Mouse (Mus musculus): Measurements from ENCODE around the gene Aplf. TPM values are rescaled to one million over a fixed set of nuclear protein-coding genes. Genes with fewer than 3 reads are reported as not detected.

The Aplf gene
- total and polyA plus RNA-seq, 2 experiments from 2014 or later = 8.1 to 8.8 TPM

DNA sequence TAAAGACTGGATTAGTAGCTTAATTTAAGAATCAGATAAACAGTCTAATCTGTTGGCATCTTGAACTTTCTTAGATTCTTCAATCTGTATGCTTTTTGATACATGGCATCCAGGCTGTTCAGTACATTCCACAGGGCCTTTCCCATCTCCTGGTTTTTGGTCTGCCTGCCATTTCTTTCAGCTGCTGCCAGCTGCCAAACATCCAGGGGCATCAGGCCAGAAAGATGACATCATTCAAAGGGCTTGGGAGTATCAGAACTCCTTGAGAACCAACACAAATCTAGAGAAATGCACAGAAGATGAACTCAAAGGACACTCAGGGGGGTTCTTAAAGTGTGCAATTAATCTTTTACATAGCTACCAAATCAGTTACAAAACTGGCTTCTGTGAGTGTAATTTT, 72.2 kb downstream of the Aplf start:
- Histone ChIP-seq H3K4me2 (ENCODE audit: low read depth) (no peak overlapping the region), H3K4me3 (ENCODE audit: low read depth, low read length) (no peak overlapping the region), H3K9me3 (ENCODE audit: low read length) (no peaks in the 10 kb centered on the region), H3K27ac (ENCODE audit: low read depth, low read length) (no peak overlapping the region), H3K27me3 (ENCODE audit: insufficient read depth, low read length) (no peaks in the 10 kb centered on the region; the same call in 1 of the 2 replicates), H3K9ac (no peak overlapping the region), H3K4me1 (ENCODE audit: insufficient read depth) (no peaks in the 10 kb centered on the region), H3K36me3 (ENCODE audit: insufficient read depth) (no peaks in the 10 kb centered on the region)
- DNase-seq (peak; percentile 59), ATAC-seq (no peak; the same call in 1 of the 2 replicates)
- no peak for TF ChIP-seq CTCF (IDR thresholded peaks at IDR 0.05; ENCODE audit: low read depth)

DNA sequence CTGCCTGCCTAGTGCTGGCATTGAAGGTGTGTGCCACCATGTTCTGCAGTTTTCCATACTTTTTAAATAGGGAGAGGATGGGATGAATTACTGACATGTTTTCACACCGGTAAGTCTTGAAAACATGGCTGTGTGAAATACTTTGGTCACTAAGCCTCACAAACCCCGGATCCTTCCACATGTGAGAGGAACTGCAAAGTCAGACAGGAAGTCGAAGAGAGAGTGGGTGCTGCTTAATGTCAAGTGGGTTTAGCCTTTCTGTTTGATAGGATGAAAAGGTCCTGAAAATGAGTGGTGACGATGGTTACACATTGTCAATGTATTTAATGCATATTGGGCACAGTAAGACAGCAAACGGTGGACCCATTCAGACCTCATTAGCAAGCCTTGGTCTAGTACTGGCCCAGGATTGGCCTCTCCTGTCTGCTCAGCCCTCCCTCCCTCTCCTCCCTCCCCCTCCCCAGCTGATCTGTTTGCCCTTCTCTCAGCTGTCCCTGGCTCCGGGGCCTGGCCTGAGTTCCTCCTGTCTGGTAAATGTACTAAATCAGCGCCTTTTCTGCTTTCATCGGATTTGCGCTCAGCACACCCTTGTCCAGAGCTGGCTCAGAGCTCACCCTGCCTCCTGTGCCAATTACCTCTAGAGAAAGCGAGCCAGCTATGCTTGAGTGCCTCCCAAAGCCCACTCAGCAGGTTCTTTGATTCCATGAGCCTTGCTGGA, 74.7 kb downstream of the Aplf start:
- no peak overlapping the region for H3K9ac ChIP-seq
- H3K4me2 ChIP-seq (ENCODE audit: low read depth) = no peak overlapping the region
- no peaks in the 10 kb centered on the region for H3K36me3 ChIP-seq (ENCODE audit: insufficient read depth)
- no peaks in the 10 kb centered on the region for H3K27me3 ChIP-seq (ENCODE audit: insufficient read depth, low read length)
- no peak overlapping the region for H3K27ac ChIP-seq (ENCODE audit: low read depth, low read length)
- peak; percentile 54 for DNase-seq
- H3K4me3 ChIP-seq (ENCODE audit: low read depth, low read length) = no peak overlapping the region
- TF ChIP-seq CTCF (IDR thresholded peaks at IDR 0.05; ENCODE audit: low read depth) = no peak
- H3K4me1 ChIP-seq (ENCODE audit: insufficient read depth) = no peaks in the 10 kb centered on the region
- WGBS = 18% methylated on average over 10 of the region's 10 CpGs
- ATAC-seq = peak; percentile 78
- no peaks in the 10 kb centered on the region for H3K9me3 ChIP-seq (ENCODE audit: low read length)

DNA sequence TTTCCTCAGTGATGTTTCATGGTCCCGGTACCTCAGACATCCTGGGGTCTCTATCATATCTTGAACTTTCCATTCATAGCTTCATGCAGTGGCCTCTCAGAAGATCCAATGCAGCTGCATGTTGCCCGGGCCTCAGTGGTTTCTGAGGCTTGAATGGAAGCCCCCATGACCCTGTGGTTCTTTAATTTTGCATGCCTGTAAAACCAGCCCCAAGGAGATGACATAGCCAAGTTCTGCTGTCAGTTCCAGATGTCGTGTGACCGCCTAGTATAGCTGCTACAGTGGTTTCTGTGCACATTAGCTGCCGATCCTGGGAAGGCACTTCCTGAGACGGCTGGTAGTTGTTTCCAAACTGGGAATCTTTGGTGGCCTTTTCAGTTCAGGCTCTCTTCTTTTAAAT, 77.8 kb downstream of the Aplf start:
- Histone ChIP-seq H3K4me2 (ENCODE audit: low read depth) (no peak overlapping the region), H3K27me3 (ENCODE audit: insufficient read depth, low read length) (no peaks in the 10 kb centered on the region), H3K4me3 (ENCODE audit: low read depth, low read length) (no peak overlapping the region), H3K27ac (ENCODE audit: low read depth, low read length) (no peak overlapping the region), H3K9me3 (ENCODE audit: low read length) (no peaks in the 10 kb centered on the region), H3K36me3 (ENCODE audit: insufficient read depth) (no peaks in the 10 kb centered on the region), H3K9ac (no peak overlapping the region), H3K4me1 (ENCODE audit: insufficient read depth) (peaks cover 4% of the 10 kb centered on the region; the same call in 1 of the 2 replicates)
- ATAC-seq = no peak
- WGBS = 85% methylated on average over 6 of the region's 6 CpGs
- DNase-seq = no peak
- TF ChIP-seq CTCF (IDR thresholded peaks at IDR 0.05; ENCODE audit: low read depth) = no peak

DNA sequence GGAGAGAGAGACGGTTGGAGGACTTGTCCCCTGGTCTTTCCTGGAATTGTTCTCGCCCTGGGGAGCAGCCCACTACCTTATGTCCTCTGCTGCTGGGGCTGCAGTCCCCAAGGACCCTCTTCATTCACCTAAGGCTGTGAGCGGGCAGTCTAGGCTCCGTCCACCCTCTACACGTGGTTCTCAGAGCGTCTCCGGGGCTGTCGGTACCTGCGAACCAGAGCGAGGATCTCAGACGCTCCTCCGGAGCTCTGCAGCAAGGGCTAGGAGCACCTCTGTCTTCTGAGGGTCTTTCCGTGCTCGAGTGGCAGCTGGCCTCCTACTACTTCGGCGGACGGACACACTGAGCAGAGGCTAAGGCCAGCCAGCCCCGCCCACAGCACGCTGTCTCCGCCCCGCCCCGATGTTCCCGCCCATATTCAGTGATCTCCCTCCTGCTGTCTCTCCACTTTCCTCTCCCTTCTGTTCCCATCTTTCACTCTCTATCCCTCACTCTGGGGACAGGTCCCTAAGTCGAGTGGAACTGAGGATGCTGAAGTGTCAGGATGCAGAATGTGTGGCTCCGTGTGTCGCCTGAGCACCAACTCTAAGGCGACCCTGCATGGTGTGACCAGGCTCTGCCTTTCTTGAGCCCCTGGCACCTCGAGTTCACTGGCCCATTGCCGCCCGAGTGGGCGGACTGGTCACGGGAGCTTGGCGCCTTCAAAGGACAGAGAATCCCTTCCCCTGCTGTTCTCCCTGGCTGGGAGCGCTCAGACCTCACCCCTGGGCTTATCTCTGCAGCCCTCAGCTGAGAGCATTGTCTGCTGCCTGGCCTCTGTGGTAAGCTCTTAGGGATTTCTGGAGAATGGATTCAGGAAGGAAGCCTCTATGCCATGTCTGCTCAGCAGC, 81.4 kb downstream of the Aplf start, which contains the start of gene Prokr1:
Gene Prokr1 (minus strand): TSS at position 350 of the 888 bp plus-strand sequence.
- peak within 1 kb of the TSS; percentile 51 for H3K4me3 ChIP-seq (ENCODE audit: low read depth, low read length)
- H3K9ac ChIP-seq = peak within 1 kb of the TSS; percentile 51
- peak; percentile 40 for DNase-seq
- no peaks in the 10 kb centered on the region for H3K9me3 ChIP-seq (ENCODE audit: low read length)
- no peaks in the 10 kb centered on the region for H3K36me3 ChIP-seq (ENCODE audit: insufficient read depth)
- H3K4me2 ChIP-seq (ENCODE audit: low read depth) = peak within 1 kb of the TSS; percentile 93
- 2% methylated on average over 34 of the region's 34 CpGs for WGBS
- no peaks in the 10 kb centered on the region for H3K27me3 ChIP-seq (ENCODE audit: insufficient read depth, low read length)
- ATAC-seq = peak; percentile 74
- H3K4me1 ChIP-seq (ENCODE audit: insufficient read depth) = peaks cover 4% of the 10 kb centered on the region; the same call in 1 of the 2 replicates
- TF ChIP-seq CTCF (IDR thresholded peaks at IDR 0.05; ENCODE audit: low read depth) = no peak
- H3K27ac ChIP-seq (ENCODE audit: low read depth, low read length) = no peak within 1 kb of the TSS

DNA sequence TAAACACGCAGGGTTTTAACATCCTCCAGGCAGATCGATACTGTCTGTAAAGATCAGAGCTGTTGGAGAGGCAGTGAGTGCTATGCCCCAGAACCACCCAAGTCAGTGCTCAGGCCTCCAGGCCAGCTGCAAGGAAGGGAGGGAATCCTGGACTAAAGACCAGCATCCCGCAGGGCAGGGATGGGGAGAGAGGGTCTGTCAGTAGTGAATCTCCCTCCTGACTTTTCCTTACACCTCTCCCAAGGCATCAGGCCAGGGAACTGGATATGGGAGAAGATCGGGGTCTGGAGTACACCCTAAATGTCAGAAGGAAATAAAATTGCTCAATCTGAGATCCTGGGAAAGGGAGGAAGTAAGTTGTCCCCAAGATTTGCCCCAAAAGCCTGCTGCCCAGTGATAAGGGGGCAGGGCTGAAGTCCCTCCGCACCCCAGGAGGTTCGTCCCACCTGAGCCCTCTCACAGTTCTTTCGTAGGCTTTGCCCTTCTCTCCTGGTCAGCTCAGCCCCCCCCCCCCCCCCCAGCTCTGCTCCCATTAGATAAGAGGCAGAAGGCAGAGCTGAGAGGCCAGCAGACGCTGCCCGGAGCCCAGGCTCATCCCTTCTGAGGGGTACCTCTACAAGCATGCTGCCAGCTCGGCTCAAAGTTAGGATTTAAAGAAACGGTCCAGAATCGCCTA, 82.1 kb downstream of the Aplf start:
- DNase-seq (no peak), ATAC-seq (no peak)
- TF ChIP-seq CTCF (IDR thresholded peaks at IDR 0.05; ENCODE audit: low read depth) = no peak
- 15% methylated on average over 12 of the region's 12 CpGs for WGBS
- Histone ChIP-seq H3K9me3 (ENCODE audit: low read length) (no peaks in the 10 kb centered on the region), H3K9ac (peak overlapping the region; percentile 51), H3K4me1 (ENCODE audit: insufficient read depth) (peaks cover 4% of the 10 kb centered on the region; the same call in 1 of the 2 replicates), H3K27ac (ENCODE audit: low read depth, low read length) (no peak overlapping the region), H3K4me2 (ENCODE audit: low read depth) (peak overlapping the region; percentile 93), H3K27me3 (ENCODE audit: insufficient read depth, low read length) (no peaks in the 10 kb centered on the region), H3K4me3 (ENCODE audit: low read depth, low read length) (peak overlapping the region; percentile 51), H3K36me3 (ENCODE audit: insufficient read depth) (no peaks in the 10 kb centered on the region)

DNA sequence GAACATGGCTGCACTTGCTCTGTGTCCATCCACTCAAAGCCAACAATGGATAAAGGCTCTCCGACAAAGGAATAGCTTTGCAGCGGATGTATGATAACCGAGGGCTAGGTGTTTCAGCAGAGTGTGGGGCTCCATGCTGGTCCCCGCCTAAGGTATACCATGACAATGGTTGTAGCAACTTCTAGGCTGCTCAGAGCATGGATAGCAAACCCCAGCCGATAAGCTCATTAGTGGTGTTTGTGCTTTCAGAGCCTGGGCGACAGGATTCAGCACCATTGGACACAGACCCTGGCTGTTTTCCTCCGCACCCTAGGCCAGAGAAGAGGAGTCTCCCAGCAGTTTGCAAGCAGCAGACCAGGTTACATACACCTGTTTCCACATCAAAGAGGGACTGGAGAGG, 88.0 kb downstream of the Aplf start:
- H3K36me3 ChIP-seq (ENCODE audit: insufficient read depth) = no peaks in the 10 kb centered on the region
- 86% methylated on average over 7 of the region's 7 CpGs for WGBS
- H3K27ac ChIP-seq (ENCODE audit: low read depth, low read length) = no peak overlapping the region
- no peaks in the 10 kb centered on the region for H3K27me3 ChIP-seq (ENCODE audit: insufficient read depth, low read length)
- ATAC-seq (no peak), DNase-seq (no peak)
- H3K4me1 ChIP-seq (ENCODE audit: insufficient read depth) = no peaks in the 10 kb centered on the region
- no peak overlapping the region for H3K4me3 ChIP-seq (ENCODE audit: low read depth, low read length)
- no peak overlapping the region for H3K9ac ChIP-seq
- no peak overlapping the region for H3K4me2 ChIP-seq (ENCODE audit: low read depth)
- no peaks in the 10 kb centered on the region for H3K9me3 ChIP-seq (ENCODE audit: low read length)
- no peak for TF ChIP-seq CTCF (IDR thresholded peaks at IDR 0.05; ENCODE audit: low read depth)
